Mouse (Mus musculus) heart, postnatal 4 days (tissue): ENCODE measurements around the gene Iah1. TPM values are rescaled to one million over a fixed set of nuclear protein-coding genes. Genes with fewer than 3 reads are reported as not detected.

Source experiments
- DNase-seq: peaks from one replicate; pipeline ENCODE4 v3.0.0; 2021
- total RNA-seq, 2 experiments: library from RNA; stranded (reverse); gene quantifications; 2 replicates each; pipeline ENCODE4 v1.2.3; 2021

Gene Iah1
- total RNA-seq, result 10 to 100 TPM; 22.8 to 25.9 TPM

GRCm38 (mm10) chr12:21315923-21316868 lies at the start of gene Iah1:
Iah1 (plus strand) TSS chr12:21316389.
- DNase-seq, result peak; percentile 80

DNA sequence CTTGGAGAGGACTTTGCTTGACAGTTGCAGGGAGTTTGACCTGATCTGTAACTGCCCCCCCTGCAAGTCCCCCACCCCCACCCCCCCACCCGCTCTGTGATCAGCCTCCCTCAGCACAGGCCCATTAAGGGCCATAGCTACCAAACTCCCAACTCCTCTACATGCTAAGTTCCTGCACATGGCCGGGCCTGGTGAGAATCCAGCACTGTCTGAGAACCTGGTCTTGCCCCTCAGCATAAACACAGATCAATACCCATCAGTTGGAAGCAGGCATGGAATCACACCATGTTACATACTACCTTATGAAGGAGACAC lies 49.4 kb upstream of the Iah1 start:
- no peak for DNase-seq

- DNase-seq, result no peak
Measured at GRCm38 (mm10) chr12:21268083-21268616, 48.0 kb upstream of the Iah1 start.

- no peak for DNase-seq
Measured at GRCm38 (mm10) chr12:21274446-21274845, 41.7 kb upstream of the Iah1 start.

DNA sequence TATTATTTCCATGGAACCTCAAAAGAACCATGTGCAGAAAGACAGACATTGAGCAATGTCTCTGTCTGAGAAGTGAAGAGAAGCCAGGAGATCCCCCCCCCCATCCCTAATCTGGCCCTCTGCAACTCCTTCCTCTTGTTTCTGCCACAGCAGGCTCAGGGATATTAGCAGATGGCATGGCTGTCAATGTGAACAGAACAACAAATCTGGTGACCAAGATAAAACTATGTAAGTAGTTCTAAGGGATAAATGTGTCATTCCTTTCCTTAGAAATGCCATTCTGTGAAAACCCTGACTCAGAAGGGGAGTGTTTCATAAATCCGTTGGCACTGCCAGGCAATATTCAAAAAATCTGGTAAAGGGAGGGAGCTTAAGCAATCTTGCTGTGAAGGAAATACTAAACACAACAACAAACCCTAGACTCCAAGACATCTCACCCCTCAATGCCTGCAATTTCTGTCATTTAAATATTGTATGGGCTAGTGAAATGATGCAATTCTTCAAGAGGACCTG lies 38.8 kb upstream of the Iah1 start:
- no peak for DNase-seq

GRCm38 (mm10) chr12:21284761-21285441 lies 31.3 kb upstream of the Iah1 start, which contains the start of gene Cpsf3:
Cpsf3 (plus strand) TSS chr12:21285391.
- no peak for DNase-seq

- no peak for DNase-seq
Measured at GRCm38 (mm10) chr12:21285508-21286242, 30.5 kb upstream of the Iah1 start.

- peak; percentile 100 for DNase-seq
Measured at GRCm38 (mm10) chr12:21286243-21286622, 30.0 kb upstream of the Iah1 start, which contains the start of gene Itgb1bp1. Itgb1bp1 (minus strand) TSS chr12:21286284.

GRCm38 (mm10) chr12:21286712-21287650 lies 29.2 kb upstream of the Iah1 start:
- DNase-seq, result no peak

GRCm38 (mm10) chr12:21288716-21289395 lies 27.3 kb upstream of the Iah1 start:
- no peak for DNase-seq

- DNase-seq, result no peak
Measured at GRCm38 (mm10) chr12:21289651-21290050, 26.5 kb upstream of the Iah1 start.

DNA sequence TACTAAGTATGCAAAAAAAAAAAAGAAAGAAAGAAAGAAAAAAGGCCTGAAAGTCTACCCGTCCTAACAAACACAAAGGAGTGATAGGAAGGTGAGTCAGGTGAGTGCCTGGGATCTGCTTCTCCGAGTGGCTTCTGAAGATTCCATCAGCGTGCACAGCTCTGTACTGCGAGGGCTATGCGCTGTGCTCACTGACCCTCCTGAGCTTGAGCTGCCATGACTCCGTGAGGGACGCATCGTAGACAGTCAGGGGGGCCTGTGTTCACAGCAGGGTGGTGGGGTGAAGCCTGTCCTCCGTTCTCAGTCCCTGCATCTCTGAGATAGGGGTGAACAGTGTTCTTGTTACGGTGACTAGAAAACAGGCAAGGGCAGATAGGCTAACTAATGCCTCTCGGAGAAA lies 17.3 kb upstream of the Iah1 start:
- no peak for DNase-seq

- DNase-seq, result peak; percentile 45
Measured at GRCm38 (mm10) chr12:21301324-21301723, 14.9 kb upstream of the Iah1 start.

DNA sequence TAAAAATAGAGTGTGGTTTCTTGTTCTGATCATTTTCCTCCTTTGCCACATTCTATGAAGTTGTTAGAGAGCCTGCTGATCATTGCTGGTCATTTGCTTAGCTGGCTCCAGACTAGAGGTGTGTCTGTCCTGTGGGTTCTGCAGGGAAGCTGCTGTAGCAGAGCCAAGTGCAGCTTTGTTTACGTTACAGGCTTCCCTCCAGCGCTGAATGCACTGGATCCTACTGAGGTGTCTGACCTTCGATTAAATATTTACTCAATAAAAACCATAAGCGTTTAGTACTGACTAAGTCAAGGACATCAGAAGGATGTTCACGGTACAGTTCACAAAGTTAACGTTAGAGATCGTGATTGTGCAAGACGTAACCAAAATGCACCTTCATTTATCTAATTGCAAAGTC lies 14.3 kb upstream of the Iah1 start:
- no peak for DNase-seq

DNA sequence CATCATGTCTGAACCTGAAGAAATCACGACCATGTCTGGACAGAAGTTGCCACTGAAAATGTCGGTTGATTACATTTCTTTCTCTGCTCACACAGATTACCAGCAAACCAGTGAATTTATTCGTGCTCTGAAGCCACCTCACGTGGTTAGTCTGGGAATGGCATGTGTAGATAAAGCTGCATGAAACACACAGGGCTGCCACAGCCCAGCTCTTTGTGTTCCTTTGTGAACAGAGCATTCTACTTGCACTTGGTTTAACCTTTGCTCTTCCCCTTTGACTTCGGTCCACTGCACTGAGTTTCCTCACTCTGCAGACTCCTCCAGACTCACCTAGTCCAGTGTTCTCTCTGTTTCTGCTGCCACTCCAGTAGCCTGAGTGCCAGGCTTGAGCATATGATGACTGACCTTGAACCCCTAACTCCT lies 13.8 kb upstream of the Iah1 start:
- no peak for DNase-seq

DNA sequence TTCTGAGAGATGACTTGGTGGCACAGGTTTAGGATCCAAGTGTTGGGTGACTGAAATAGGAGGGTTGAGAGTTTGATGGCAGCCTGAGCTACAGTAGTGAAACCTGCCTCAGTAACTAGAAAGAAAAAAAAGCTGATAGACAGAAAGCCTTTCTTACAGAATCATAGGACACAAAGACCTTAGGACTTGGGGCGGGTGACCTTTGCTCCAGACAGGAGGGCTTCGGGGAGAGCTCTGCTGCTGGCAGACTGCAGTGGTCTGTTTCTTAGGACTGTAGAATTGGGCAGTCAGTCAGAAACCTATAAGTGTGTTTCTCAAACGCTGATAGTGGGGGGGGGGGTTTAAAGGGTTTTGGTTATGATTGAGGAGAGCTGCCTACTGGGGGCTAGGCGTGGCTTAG lies 10.4 kb upstream of the Iah1 start:
- no peak for DNase-seq

DNA sequence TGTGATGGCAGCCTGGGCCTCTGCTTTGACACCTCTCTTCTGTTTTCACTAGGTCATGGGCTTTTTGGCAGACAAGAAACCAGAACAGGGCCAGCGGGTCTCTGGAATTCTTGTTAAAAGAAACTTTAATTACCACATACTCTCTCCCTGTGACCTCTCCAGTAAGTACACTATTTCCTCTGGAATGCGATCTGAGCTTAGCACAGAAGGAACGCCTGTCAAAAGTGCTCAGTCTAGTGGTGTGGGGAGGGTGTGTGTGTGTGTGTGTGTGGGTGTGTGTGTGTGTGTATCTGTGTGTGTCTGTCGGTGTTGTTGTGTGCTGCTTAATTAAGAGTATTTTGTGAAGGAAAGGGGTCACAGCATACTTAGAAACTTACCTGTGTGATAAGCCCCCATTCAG lies 9.5 kb upstream of the Iah1 start:
- no peak for DNase-seq

DNA sequence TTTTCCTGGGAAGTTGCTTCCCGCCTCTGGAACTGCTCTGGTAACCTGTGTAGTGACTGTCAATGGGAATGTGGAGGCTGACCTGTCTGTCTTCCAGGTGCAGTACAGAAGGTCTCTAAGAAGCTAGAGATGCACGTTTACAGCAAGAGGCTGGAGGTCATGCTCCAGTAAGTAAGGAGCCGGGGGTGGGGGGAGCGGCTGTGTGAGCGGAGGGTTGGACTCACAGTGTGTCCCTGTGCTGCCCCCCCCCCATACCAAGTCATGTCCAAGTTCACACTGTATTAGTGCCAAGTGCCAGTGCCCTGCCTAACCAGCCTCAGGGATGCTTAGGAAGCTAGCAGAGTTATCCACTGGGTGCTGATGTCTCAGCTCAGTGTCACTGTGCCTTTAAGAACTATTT lies 4.0 kb upstream of the Iah1 start:
- no peak for DNase-seq

- peak; percentile 28 for DNase-seq
Measured at GRCm38 (mm10) chr12:21316869-21317265, 678 bp downstream of the Iah1 start.

DNA sequence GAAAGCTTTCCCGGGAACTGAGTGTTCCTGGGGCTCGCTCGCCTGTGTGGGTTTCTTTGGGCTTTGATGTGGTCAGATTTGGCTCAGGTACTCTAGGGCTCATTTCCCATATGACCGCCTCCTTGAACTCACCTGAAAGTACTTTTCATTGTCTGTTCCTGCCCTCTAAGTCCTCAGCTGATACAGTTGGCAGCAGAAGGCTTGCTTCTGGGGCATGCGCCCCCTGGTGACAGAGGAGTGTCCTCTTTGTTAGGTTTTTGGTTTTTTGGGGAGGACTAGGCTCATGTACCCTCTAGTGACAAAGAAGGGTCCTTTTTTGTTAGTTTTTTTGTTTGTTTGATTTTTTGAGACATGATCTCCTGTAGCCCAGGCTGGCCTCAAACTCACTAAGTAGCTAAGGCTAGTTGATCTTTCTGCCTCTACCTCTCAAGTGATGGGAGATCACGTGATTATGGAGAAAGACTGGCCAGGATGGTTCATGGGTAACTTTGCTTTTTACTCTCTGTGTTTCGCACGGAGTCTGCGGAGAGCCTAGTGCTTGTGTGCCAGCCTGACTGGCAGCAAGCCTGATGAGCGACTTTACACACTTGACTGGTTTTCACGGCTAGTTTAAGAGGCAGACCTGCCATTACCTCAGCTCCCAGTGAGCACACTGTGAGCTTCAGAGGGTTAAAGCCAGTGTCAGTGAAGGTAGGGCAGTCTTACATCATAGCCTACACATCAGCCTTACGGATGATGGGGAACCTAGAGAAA lies 2.1 kb downstream of the Iah1 start:
- DNase-seq, result peak; percentile 72
